Mouse (Mus musculus) c-Kit-positive CD71-negative TER-119-negative erythroid progenitor cells, embryonic 14.5 days (primary cell): ENCODE results near the gene Dlst.

Source experiments
- DNase-seq: peaks from one replicate; pipeline ENCODE4 v3.0.0-alpha.2; 2013; ENCODE audit warnings: low read depth

Dlst gene

GRCm38 (mm10) chr12:85182898-85183297 is 72.3 kb downstream of the Dlst start:
- no peak for DNase-seq

- DNase-seq = no peak
Measured at GRCm38 (mm10) chr12:85184118-85184517, 73.5 kb downstream of the Dlst start.
